Mouse (Mus musculus) limb, embryonic 14.5 days (tissue): ENCODE data around the gene Fam180a. TPM values are rescaled to one million over a fixed set of nuclear protein-coding genes. Genes with fewer than 3 reads are reported as not detected.

Experiments used
- ATAC-seq: fragments of 200-750 bp; cut with Nextera tagmentation; 2 replicates; pipeline ENCODE4 v1.8.0; 2017; ENCODE audit warnings: low read depth, moderate number of reproducible peaks, moderate TSS enrichment; ENCODE audit not compliant: low FRiP score
- DNase-seq: peaks from one replicate; pipeline ENCODE4 v3.0.0-alpha.2; 2015; ENCODE audit warnings: low spot score
- H3K27ac ChIP-seq: fragments of 300-500 bp; sonication (generic); replicated peaks from 2 replicates; pipeline ENCODE4 v1.5.1; 2014; ENCODE audit warnings: low read depth, mild to moderate bottlenecking, low read length, moderate library complexity, mixed read lengths
- H3K27me3 ChIP-seq: fragments of 300-500 bp; sonication (generic); 2 replicates; pipeline ENCODE4 v1.6.1; 2014; ENCODE audit warnings: low read length, mixed read lengths; ENCODE audit not compliant: control insufficient read depth, insufficient read depth
- H3K36me3 ChIP-seq: fragments of 300-500 bp; sonication (generic); 2 replicates; pipeline ENCODE4 v1.6.1; 2014; ENCODE audit warnings: mild to moderate bottlenecking, low read length, moderate library complexity, mixed read lengths; ENCODE audit not compliant: control insufficient read depth, insufficient read depth
- H3K4me1 ChIP-seq: fragments of 300-500 bp; sonication (generic); 2 replicates; pipeline ENCODE4 v1.6.1; 2014; ENCODE audit warnings: antibody characterized with exemption, low read length, mixed read lengths; ENCODE audit not compliant: control insufficient read depth, insufficient read depth
- H3K4me2 ChIP-seq: fragments of 300-500 bp; sonication (generic); replicated peaks from 2 replicates; pipeline ENCODE4 v1.6.1; 2014; ENCODE audit warnings: low read depth, mild to moderate bottlenecking, low read length, moderate library complexity; ENCODE audit not compliant: severe bottlenecking
- H3K4me3 ChIP-seq: fragments of 300-500 bp; sonication (generic); replicated peaks from 2 replicates; pipeline ENCODE4 v1.5.1; 2014; ENCODE audit warnings: low read length
- H3K9ac ChIP-seq: fragments of 300-500 bp; sonication (generic); 2 replicates; pipeline ENCODE4 v1.6.1; 2014; ENCODE audit warnings: mild to moderate bottlenecking, low read depth, low read length, moderate library complexity; ENCODE audit not compliant: severe bottlenecking
- H3K9me3 ChIP-seq: fragments of 300-500 bp; sonication (generic); 2 replicates; pipeline ENCODE4 v1.6.1; 2016; ENCODE audit warnings: low read length; ENCODE audit not compliant: control insufficient read depth
- POLR2A ChIP-seq: fragments of 200-500 bp; IDR thresholded peaks from 2 replicates; pipeline ENCODE4 v1.8.0; 2012; ENCODE audit warnings: inconsistent platforms, mild to moderate bottlenecking, moderate library complexity, borderline replicate concordance; ENCODE audit not compliant: insufficient read depth, insufficient read length; ENCODE audit errors: extremely low read depth
- WGBS: fragments of 180-500 bp; shearing (Covaris S2); extraction: QIAGEN DNeasy Blood & Tissue Kit; methylation state at CpG from one replicate; pipeline ENCODE4 v1.1.7; 2014; 5-methylcytosine and 5-hydroxymethylcytosine counted together
- polyA plus RNA-seq, 2 experiments: library from polyadenylated mRNA; depleted of rRNA in 1 of 2; stranded (reverse) in 1 of 2; unstranded in 1 of 2; fragments of >200 nt; fragmentation: Nextera tagmentation in 1 of 2; extraction: Ambion mirVana in 1 of 2; gene quantifications; 2 replicates each; pipeline versions ENCODE4 v1.2.1 to v1.2.3; 2012 to 2014

The Fam180a gene
- polyA plus RNA-seq, 2 experiments: 3.5 to 6.0 TPM

DNA sequence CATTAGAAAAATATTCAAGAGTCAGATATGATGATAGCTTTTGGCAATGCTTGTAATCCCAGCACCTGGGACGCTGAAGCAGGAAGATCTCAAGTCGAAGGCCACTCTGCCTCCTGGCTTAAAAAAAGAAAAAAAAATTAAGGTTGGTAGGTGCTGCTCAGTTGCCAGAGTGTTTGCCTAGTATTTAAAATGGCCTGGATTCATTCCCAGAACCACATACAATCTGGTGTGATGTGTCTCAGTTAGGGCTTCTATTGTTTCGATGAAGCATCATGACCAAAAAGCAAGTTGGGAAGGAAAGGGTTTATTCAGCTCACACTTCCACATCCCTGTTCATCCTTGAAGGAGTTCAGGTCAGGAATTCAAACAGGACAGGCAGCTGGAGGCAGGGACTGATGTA, 29.4 kb upstream of the Fam180a start:
- ATAC-seq: no peak
- no peaks in the 10 kb centered on the region for H3K9me3 ChIP-seq
- 73% methylated on average over 3 of the region's 3 CpGs for WGBS
- H3K4me2 ChIP-seq: no peak overlapping the region
- no peak for DNase-seq
- H3K27me3 ChIP-seq: no peaks in the 10 kb centered on the region
- H3K4me1 ChIP-seq: peaks cover 29% of the 10 kb centered on the region
- H3K27ac ChIP-seq: peak overlapping the region; percentile 69; the same call in 1 of the 2 replicates
- H3K9ac ChIP-seq: no peak overlapping the region
- no peaks in the 10 kb centered on the region for H3K36me3 ChIP-seq
- no peak overlapping the region for H3K4me3 ChIP-seq
- TF ChIP-seq POLR2A: no peak

DNA sequence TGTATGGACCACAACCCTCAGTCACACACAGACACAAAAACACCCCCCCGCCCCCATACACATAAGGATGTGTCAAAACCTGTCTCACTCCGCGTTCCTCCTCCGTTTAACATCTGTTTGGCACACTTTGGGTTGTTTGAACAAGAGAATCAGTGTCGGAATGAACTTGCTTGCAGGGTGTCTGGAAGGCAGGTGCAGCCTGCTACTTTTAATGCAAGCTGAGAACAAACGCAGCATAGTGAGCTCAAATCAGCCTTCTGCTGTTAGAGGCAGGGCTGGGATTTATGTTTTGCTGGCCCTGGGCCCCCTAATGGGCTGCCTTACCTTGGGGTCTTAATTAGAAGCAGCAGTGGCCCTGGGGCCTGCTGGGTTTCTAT, 28.7 kb upstream of the Fam180a start:
- Histone ChIP-seq H3K36me3 (no peaks in the 10 kb centered on the region), H3K27ac (peak overlapping the region; percentile 69), H3K4me1 (peaks cover 32% of the 10 kb centered on the region), H3K4me3 (no peak overlapping the region), H3K4me2 (peak overlapping the region; percentile 41), H3K9ac (0 out of 2 replicates have a peak overlapping the region, but pooled peaks have one; percentile 12), H3K9me3 (no peaks in the 10 kb centered on the region), H3K27me3 (no peaks in the 10 kb centered on the region)
- WGBS: 8% methylated on average over 6 of the region's 6 CpGs
- ATAC-seq (peak; percentile 78), DNase-seq (peak; percentile 62)
- TF ChIP-seq POLR2A: no peak

DNA sequence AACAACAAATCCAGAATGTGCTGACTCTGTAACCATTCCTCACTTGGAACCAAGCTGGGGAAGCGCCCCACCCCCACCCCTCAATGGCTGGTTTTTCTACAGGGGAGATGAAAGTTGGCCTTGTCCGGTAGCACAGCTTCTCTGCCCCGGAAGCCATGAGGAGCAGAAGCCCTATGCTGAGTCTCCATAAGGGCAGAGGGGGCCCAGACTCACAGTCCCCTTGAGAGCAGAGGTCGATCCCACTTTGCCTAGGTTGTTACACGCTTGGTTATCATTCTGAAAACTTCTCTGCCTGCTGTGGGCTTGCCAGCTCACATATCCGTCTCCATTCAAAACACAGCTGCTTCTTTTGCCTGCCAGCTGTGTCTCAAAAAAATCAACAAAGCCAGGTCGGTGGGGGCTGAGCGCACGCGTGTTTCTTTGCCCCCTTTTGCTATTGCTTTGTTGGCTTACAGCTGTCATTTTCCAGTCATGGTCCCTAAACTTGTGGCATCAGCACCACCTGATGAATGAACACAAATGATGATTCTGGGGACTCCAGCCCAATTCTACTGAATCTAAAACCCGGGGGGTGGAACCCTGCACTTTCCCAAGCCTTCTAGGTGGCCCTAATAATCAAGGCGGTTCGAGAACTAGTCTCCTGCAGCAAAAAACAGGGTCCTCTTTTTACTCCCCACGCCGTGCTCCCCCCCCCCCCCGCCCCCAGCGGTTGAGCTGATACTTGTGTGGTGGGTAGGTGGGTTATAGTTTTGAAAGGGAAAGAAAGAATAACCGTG, 28.1 kb upstream of the Fam180a start:
- Histone ChIP-seq H3K4me2 (peak overlapping the region; percentile 41), H3K9ac (0 out of 2 replicates have a peak overlapping the region, but pooled peaks have one; percentile 12), H3K4me3 (no peak overlapping the region; the same call in 1 of the 2 replicates), H3K36me3 (no peaks in the 10 kb centered on the region), H3K4me1 (peaks cover 32% of the 10 kb centered on the region), H3K27ac (peak overlapping the region; percentile 69), H3K9me3 (no peaks in the 10 kb centered on the region), H3K27me3 (no peaks in the 10 kb centered on the region)
- DNase-seq (no peak), ATAC-seq (no peak)
- TF ChIP-seq POLR2A: no peak
- 2% methylated on average over 16 of the region's 18 CpGs for WGBS

DNA sequence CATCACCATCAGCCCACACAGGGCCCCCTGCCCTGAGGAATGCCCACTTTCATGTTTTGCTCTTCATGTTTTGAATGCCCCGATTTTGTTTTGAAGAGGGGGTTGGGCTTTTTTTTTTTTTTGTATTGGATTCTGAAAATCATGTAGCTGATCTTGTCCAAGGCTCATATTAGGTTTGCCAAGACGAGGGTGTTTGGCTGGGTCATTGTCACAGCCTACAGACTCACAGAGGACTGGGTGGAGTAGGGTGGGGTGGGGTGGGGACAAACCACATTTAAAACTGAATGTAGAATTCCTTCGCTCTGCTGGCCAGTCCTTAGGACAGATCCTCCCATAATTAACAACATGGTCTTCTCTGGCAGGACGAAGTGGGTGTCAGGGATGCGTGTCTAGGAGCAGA, 27.5 kb upstream of the Fam180a start:
- Histone ChIP-seq H3K27ac (0 out of 2 replicates have a peak overlapping the region, but pooled peaks have one; percentile 69), H3K9me3 (no peaks in the 10 kb centered on the region), H3K27me3 (no peaks in the 10 kb centered on the region), H3K4me1 (peaks cover 32% of the 10 kb centered on the region), H3K4me2 (peak overlapping the region; percentile 41), H3K36me3 (no peaks in the 10 kb centered on the region), H3K9ac (no peak overlapping the region), H3K4me3 (no peak overlapping the region)
- DNase-seq (no peak), ATAC-seq (no peak)
- TF ChIP-seq POLR2A: no peak
- 42% methylated on average over 5 of the region's 5 CpGs for WGBS

DNA sequence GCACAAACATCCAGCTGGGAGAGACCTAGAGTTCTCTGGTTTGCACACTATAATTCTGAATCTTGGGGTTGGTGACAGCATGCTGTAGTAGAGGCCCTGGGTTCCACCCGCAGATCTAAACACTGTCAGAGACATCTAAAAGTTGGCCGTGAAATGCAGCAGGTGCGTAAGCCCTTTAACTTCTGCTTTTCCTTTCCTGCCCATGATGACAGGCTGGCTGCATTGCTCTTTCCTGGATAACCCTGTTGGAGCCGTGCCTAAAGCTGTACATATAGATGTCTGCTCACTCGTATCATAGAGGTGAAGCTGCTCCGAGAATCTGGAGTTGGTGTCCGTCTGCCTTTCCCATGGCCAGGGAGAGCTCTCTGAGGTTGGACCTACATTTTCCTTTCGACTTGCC, 26.9 kb upstream of the Fam180a start:
- 81% methylated on average over 8 of the region's 8 CpGs for WGBS
- H3K4me2 ChIP-seq: no peak overlapping the region
- H3K4me1 ChIP-seq: peaks cover 32% of the 10 kb centered on the region
- TF ChIP-seq POLR2A: no peak
- no peak overlapping the region for H3K9ac ChIP-seq
- no peak overlapping the region for H3K4me3 ChIP-seq
- ATAC-seq: no peak
- no peak overlapping the region for H3K27ac ChIP-seq
- no peaks in the 10 kb centered on the region for H3K36me3 ChIP-seq
- H3K9me3 ChIP-seq: no peaks in the 10 kb centered on the region
- no peak for DNase-seq
- H3K27me3 ChIP-seq: no peaks in the 10 kb centered on the region
